Mouse (Mus musculus) midbrain, embryonic 12.5 days (tissue): ENCODE data around the gene Serhl. TPM values are rescaled to one million over a fixed set of nuclear protein-coding genes. Genes with fewer than 3 reads are reported as not detected.

ENCODE experiments used
- polyA plus RNA-seq: library from polyadenylated mRNA; unstranded; fragments of >200 nt; fragmentation: Nextera tagmentation; extraction: Ambion mirVana; gene quantifications from 2 replicates; pipeline ENCODE4 v1.2.1, GENCODE M21; 2016

The Serhl gene
- polyA plus RNA-seq, 1 experiment from 2014 or later: 43.0 TPM

Other genes with a start within 250 kb of the Serhl start
- gene Tcf20, start 101.6 kb upstream of the Serhl start, polyA plus RNA-seq: 13.7 TPM in 2 replicates
- 3.3 and 4.2 TPM in 2 replicates for gene Nfam1, start 56.2 kb upstream of the Serhl start, polyA plus RNA-seq
- 64.6 and 73.9 TPM in 2 replicates for gene Rrp7a, start 33.3 kb downstream of the Serhl start, polyA plus RNA-seq
- 183 and 185 TPM in 2 replicates for gene Poldip3, start 59.9 kb downstream of the Serhl start, polyA plus RNA-seq
- 139 and 148 TPM in 2 replicates for gene Cyb5r3, start 83.1 kb downstream of the Serhl start, polyA plus RNA-seq
- 2.4 and 2.9 TPM in 2 replicates for gene A4galt, start 162.3 kb downstream of the Serhl start, polyA plus RNA-seq